Mouse (Mus musculus) gastrocnemius, postnatal 36 days (tissue): ENCODE measurements at regions not wholly inside any gene's neighbourhood (a gene's known extent, or its start where the extent isn't known, plus 50 kb on each side); places are given as distances from the start of the nearest gene placed in this dataset.
"Not testable (repeated sequence)": the region's sequence is repeated elsewhere in the genome, so short reads cannot be mapped to it uniquely, and the experiment has no call there.

Experiments
- DNase-seq, 2 experiments: peaks; one replicate each; pipeline ENCODE4 v3.0.0; 2022
- intact Hi-C: fragments of 180-260 bp; cut with DNase I; formaldehyde crosslinking; loops from one replicate; pipeline ENCODE4 v1.15.1; 2025

GRCm38 (mm10) chrX:50604995-50605394 is 176.7 kb upstream of the Olfr1324 start:
- DNase-seq, intact Hi-C loops: not testable (repeated sequence)

- intact Hi-C loops = not testable (repeated sequence)
These were observed 174.6 kb upstream of the Olfr1324 start for GRCm38 (mm10) chrX:50602881-50603280.

GRCm38 (mm10) chrX:50602461-50602875 is 174.2 kb upstream of the Olfr1324 start:
- DNase-seq, intact Hi-C loops: not testable (repeated sequence)

More at GRCm38 (mm10) chrX:50602881-50603280, 174.6 kb upstream of the Olfr1324 start:
- peak in 1 of 2 experiments; percentile 91 for DNase-seq

GRCm38 (mm10) chrX:50600262-50600661 is 172.0 kb upstream of the Olfr1324 start:
- intact Hi-C loops = not testable (repeated sequence)
- peak in 1 of 2 experiments; percentile 79 for DNase-seq

GRCm38 (mm10) chrX:50599780-50600179 is 171.5 kb upstream of the Olfr1324 start:
- DNase-seq = peak in 1 of 2 experiments; percentile 58
- intact Hi-C loops = no loop called here

GRCm38 (mm10) chrX:50597626-50598025 is 169.3 kb upstream of the Olfr1324 start:
- DNase-seq = not testable (repeated sequence)
- intact Hi-C loops = loop anchor here (1.0 kb wide), 1 partner anchor 15 kb away; no protein-coding TSS in a partner anchor

GRCm38 (mm10) chrX:50597105-50597504 is 168.8 kb upstream of the Olfr1324 start:
- intact Hi-C loops = no loop called here
- no peak for DNase-seq

- DNase-seq, intact Hi-C loops: not testable (repeated sequence)
These were observed 166.7 kb upstream of the Olfr1324 start for GRCm38 (mm10) chrX:50594976-50595375.

- intact Hi-C loops = no loop called here
- DNase-seq = no peak
These were observed 163.2 kb upstream of the Olfr1324 start for GRCm38 (mm10) chrX:50591477-50591876.

- DNase-seq = peak in 1 of 2 experiments; percentile 45
- intact Hi-C loops = no loop called here
These were observed 162.5 kb upstream of the Olfr1324 start for GRCm38 (mm10) chrX:50590673-50591341.

- no peak for DNase-seq
- intact Hi-C loops = no loop called here
These were observed 160.6 kb upstream of the Olfr1324 start for GRCm38 (mm10) chrX:50588892-50589291.

GRCm38 (mm10) chrX:50583741-50584580 is 155.7 kb upstream of the Olfr1324 start:
- intact Hi-C loops = no loop called here
- peak in 1 of 2 experiments; percentile 31 for DNase-seq

GRCm38 (mm10) chrX:50580200-50580599 is 151.9 kb upstream of the Olfr1324 start:
- peak in 1 of 2 experiments; percentile 48 for DNase-seq
- intact Hi-C loops = no loop called here

GRCm38 (mm10) chrX:50576824-50577223 is 148.5 kb upstream of the Olfr1324 start:
- intact Hi-C loops = no loop called here
- DNase-seq = peak in 1 of 2 experiments; percentile 73

- intact Hi-C loops = not testable (repeated sequence)
- peak in 1 of 2 experiments; percentile 66 for DNase-seq
These were observed 144.1 kb upstream of the Olfr1324 start for GRCm38 (mm10) chrX:50572191-50573095.

GRCm38 (mm10) chrX:50569087-50569486 is 140.8 kb upstream of the Olfr1324 start:
- intact Hi-C loops = no loop called here
- DNase-seq = peak in 1 of 2 experiments; percentile 59

- peak in 1 of 2 experiments; percentile 75 for DNase-seq
These were observed 138.0 kb upstream of the Olfr1324 start for GRCm38 (mm10) chrX:50566345-50566744.

GRCm38 (mm10) chrX:50565031-50565430 is 136.7 kb upstream of the Olfr1324 start:
- DNase-seq, intact Hi-C loops: not testable (repeated sequence)

More at GRCm38 (mm10) chrX:50566345-50566744, 138.0 kb upstream of the Olfr1324 start:
- intact Hi-C loops = no loop called here

GRCm38 (mm10) chrX:50560915-50561314 is 132.6 kb upstream of the Olfr1324 start:
- DNase-seq = peak in 1 of 2 experiments; percentile 22
- intact Hi-C loops = no loop called here

- intact Hi-C loops = no loop called here
- DNase-seq = peak in 1 of 2 experiments; percentile 31
These were observed 122.0 kb upstream of the Olfr1324 start for GRCm38 (mm10) chrX:50550297-50550696.
